Mouse (Mus musculus) intestine, postnatal 0 days (tissue): ENCODE measurements around the gene Chst3. TPM values are rescaled to one million over a fixed set of nuclear protein-coding genes. Genes with fewer than 3 reads are reported as not detected.
"Not testable (repeated sequence)": the region's sequence is repeated elsewhere in the genome, so short reads cannot be mapped to it uniquely, and the experiment has no call there.

ENCODE experiments used
- ATAC-seq: fragments of 200-750 bp; cut with Nextera tagmentation; 2 replicates; pipeline ENCODE4 v1.8.0; 2017; ENCODE audit warnings: mild to moderate bottlenecking, moderate TSS enrichment, moderate library complexity
- H3K27ac ChIP-seq: fragments of 300-500 bp; sonication (generic); 2 replicates; pipeline ENCODE4 v1.5.1; 2014; ENCODE audit warnings: mild to moderate bottlenecking, low read depth, low read length, moderate library complexity
- H3K27me3 ChIP-seq: fragments of 300-500 bp; sonication (generic); replicated peaks from 2 replicates; pipeline ENCODE4 v1.6.1; 2014; ENCODE audit warnings: low read length, mixed read lengths; ENCODE audit not compliant: control insufficient read depth, insufficient read depth
- H3K36me3 ChIP-seq: fragments of 300-500 bp; sonication (generic); 2 replicates; pipeline ENCODE4 v1.6.1; 2014; ENCODE audit warnings: mild to moderate bottlenecking, moderate library complexity; ENCODE audit not compliant: control insufficient read depth, insufficient read depth
- H3K4me1 ChIP-seq: fragments of 300-500 bp; sonication (generic); replicated peaks from 2 replicates; pipeline ENCODE4 v1.6.1; 2014; ENCODE audit warnings: antibody characterized with exemption, low read length, mixed read lengths; ENCODE audit not compliant: control insufficient read depth, insufficient read depth
- H3K4me2 ChIP-seq: fragments of 300-500 bp; sonication (generic); replicated peaks from 2 replicates; pipeline ENCODE4 v1.6.1; 2014; ENCODE audit warnings: low read depth, mild to moderate bottlenecking, moderate library complexity
- H3K4me3 ChIP-seq: fragments of 300-500 bp; sonication (generic); 2 replicates; pipeline ENCODE4 v1.5.1; 2014; ENCODE audit warnings: low read depth, low read length
- H3K9ac ChIP-seq: fragments of 300-500 bp; sonication (generic); 2 replicates; pipeline ENCODE4 v1.6.1; 2014; ENCODE audit warnings: mild to moderate bottlenecking, low read depth, low read length
- H3K9me3 ChIP-seq: fragments of 300-500 bp; sonication (generic); 2 replicates; pipeline ENCODE4 v1.6.1; 2016; ENCODE audit warnings: mixed run types; ENCODE audit not compliant: control insufficient read depth
- CTCF ChIP-seq: sonication (generic); IDR thresholded peaks from 2 replicates; pipeline ENCODE4 v1.5.1; 2016; ENCODE audit warnings: low read depth, mild to moderate bottlenecking, control low read depth, antibody characterized with exemption, moderate library complexity
- WGBS: fragments of 180-500 bp; shearing (Covaris S2); extraction: QIAGEN DNeasy Blood & Tissue Kit; methylation state at CpG from one replicate; pipeline ENCODE4 v1.1.7; 2014; 5-methylcytosine and 5-hydroxymethylcytosine counted together
- polyA plus RNA-seq: library from polyadenylated mRNA; unstranded; fragments of >200 nt; fragmentation: Nextera tagmentation; extraction: Ambion mirVana; gene quantifications from 2 replicates; pipeline ENCODE4 v1.2.1, GENCODE M21; 2015

Chst3 gene
- polyA plus RNA-seq, 1 experiment from 2014 or later = 0.27 TPM

DNA sequence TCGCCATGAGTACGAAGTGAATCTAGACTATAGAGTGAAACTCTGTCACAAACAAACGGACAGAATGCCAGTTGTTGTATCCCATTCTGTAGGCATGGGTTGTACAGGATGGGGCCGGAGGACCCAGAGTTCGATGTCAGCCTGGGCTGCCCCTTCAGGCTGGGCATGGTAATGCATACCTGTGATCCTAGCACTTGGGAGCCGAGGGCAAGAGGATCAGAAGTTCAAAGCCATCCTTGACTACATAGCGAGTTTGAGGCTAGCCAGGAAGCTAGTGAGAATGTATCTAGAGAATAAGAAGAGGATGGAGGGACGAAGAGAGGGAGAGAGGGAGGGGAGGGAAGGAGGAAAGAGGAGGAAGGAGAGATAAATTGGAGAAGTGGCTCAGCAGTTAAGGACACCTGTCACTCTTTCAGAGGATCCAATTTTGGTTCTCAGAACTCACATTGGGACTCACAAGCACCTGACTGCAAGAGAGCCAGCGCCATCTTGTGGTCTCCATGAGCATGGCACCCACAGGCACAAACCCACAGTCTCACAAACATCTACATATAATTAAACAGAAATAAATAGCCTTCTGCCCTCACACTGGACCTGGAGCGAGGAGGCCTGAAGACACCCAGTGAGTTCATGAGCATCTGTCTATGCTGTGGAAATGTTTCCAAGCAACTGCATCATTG is 18.6 kb upstream of the Chst3 start:
- Histone ChIP-seq H3K27ac (no peak overlapping the region), H3K27me3 (no peaks in the 10 kb centered on the region), H3K4me3 (no peak overlapping the region), H3K4me2 (no peak overlapping the region), H3K9me3 (no peaks in the 10 kb centered on the region), H3K4me1 (no peaks in the 10 kb centered on the region), H3K36me3 (no peaks in the 10 kb centered on the region), H3K9ac (no peak overlapping the region)
- no peak for ATAC-seq
- 67% methylated on average over 10 of the region's 10 CpGs for WGBS
- peak; percentile 85 for TF ChIP-seq CTCF

DNA sequence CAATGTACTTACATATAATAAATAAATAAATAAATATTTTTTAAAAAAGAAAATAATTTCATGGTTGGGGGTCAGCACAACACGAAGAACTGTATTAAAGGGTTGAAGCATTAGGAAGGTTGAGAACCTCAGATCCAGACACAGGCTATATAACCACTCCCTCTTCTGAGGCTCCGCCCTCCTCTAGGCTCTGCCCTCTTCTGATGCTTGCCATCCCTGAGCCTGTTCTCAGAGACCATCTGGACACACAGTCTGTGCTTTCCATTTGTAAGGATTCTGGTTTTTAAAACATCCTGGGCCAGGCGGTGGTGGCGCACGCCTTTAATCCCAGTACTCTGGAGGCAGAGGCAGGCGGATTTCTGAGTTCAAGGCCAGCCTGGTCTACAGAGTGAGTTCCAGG is 16.8 kb upstream of the Chst3 start:
- not testable (repeated sequence) for ATAC-seq, H3K4me2 ChIP-seq, H3K36me3 ChIP-seq, H3K4me1 ChIP-seq, H3K9ac ChIP-seq, H3K9me3 ChIP-seq, H3K27me3 ChIP-seq, H3K27ac ChIP-seq, H3K4me3 ChIP-seq
- WGBS = 96% methylated on average over 6 of the region's 6 CpGs

DNA sequence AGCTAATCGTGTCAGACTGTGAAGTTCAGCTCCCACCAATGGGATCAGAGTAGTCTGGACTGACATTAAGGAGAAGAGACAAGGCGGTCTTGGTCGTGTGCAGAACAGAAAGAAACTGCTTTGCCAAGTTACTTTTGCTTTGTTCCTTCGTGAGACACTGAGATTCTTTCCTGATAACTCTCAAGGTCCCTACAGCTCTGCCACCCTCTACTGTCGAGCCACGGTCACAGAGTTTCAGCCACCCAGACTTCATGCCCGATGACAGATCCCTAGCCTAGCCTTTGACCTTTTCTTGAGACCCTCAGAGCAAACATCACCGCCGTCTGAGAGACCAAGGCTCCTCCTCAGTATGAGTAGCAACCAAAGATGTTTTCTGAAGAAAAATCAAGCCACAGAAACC is 14.9 kb upstream of the Chst3 start:
- Histone ChIP-seq H3K9me3 (no peaks in the 10 kb centered on the region), H3K4me2 (no peak overlapping the region), H3K9ac (no peak overlapping the region), H3K4me1 (0 out of 2 replicates have a peak, but pooled peaks cover under 1% of the 10 kb centered on the region), H3K27me3 (no peaks in the 10 kb centered on the region), H3K4me3 (no peak overlapping the region), H3K36me3 (no peaks in the 10 kb centered on the region), H3K27ac (no peak overlapping the region)
- ATAC-seq = no peak
- TF ChIP-seq CTCF = no peak
- 74% methylated on average over 9 of the region's 9 CpGs for WGBS

DNA sequence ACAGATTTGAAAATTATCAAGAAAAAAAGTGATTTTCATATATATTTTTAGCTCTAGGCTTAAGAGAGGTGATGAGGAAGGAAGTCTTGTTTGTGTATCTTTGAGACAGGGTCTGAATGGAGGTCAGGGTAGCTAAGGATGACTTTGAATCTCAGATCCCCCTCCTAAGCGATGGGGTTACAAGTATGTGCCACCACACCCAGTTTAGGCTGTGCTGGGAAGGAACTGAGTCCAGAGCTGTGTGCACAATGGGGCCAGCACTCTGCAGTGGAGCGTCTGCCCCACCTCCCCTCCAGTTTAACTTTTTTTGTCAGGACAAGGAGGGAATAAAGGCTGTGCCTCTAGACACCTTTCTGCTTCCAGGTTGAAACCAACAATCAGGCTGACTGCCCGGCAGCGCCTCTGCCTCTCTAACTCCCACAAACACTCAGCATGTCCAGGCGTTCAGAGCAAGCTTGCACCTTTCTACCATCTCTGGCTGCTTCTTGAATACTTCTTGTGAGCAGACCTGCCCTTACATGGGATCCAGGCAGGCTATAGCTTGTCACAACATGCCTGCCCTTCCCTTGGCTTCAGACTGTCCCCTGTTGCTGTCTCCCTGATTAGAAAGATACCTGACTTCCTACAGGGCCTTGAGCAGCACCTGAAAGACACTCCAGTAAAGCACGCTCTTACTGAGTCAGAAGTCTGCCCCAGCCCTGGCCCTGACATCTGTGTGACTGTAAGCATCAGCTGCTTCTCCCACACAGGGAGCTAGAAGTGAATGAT is 11.4 kb upstream of the Chst3 start:
- no peak overlapping the region for H3K4me2 ChIP-seq
- H3K9ac ChIP-seq = no peak overlapping the region
- H3K4me1 ChIP-seq = peaks cover 5% of the 10 kb centered on the region; the same call in 1 of the 2 replicates
- no peaks in the 10 kb centered on the region for H3K9me3 ChIP-seq
- no peak overlapping the region for H3K27ac ChIP-seq
- no peak for ATAC-seq
- H3K36me3 ChIP-seq = no peaks in the 10 kb centered on the region
- H3K27me3 ChIP-seq = no peaks in the 10 kb centered on the region
- WGBS = 70% methylated on average over 6 of the region's 6 CpGs
- TF ChIP-seq CTCF = no peak
- no peak overlapping the region for H3K4me3 ChIP-seq

DNA sequence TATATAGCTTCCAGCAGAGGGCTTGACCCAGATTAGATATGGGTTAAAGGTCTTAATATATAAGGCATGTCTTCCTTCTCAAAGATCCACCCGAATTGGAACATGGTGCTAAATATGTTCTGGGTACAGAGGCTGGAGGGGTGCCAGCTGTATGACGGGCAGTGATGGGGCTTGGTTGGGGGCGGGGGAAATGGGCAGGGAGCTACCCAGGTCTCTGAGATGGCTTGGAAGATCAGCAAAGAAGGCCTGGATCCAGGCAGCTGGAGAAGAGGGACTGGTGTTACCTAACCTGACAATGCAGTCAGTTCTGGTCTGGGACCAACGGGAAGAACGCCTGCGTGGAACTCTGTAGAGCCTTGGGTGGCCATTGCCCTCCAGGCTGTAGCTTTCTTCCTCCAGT is 10.1 kb upstream of the Chst3 start:
- TF ChIP-seq CTCF = no peak
- H3K4me3 ChIP-seq = no peak overlapping the region
- 81% methylated on average over 6 of the region's 6 CpGs for WGBS
- H3K9me3 ChIP-seq = no peaks in the 10 kb centered on the region
- H3K4me1 ChIP-seq = peaks cover 5% of the 10 kb centered on the region; the same call in 1 of the 2 replicates
- no peak for ATAC-seq
- H3K36me3 ChIP-seq = no peaks in the 10 kb centered on the region
- no peak overlapping the region for H3K4me2 ChIP-seq
- no peak overlapping the region for H3K27ac ChIP-seq
- H3K27me3 ChIP-seq = no peaks in the 10 kb centered on the region
- H3K9ac ChIP-seq = no peak overlapping the region

DNA sequence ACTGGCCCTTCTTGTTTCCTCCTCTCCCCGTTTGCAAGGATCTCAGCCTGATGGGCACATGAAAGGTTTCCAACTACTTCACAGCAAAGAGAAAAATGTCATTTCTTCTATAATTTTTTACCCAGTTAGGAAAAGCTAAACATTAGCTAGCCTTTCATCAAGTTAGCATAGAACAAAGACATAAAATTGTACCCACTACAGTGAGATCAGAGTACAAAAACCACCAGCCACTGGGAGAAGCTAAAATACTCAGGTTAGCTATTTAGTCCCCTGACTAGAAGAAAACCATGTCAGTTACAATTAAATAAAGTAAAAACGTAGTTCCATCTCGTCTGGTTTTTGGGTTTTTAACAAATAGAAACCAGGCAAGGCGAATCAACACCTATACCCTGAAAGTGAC is 8.6 kb upstream of the Chst3 start:
- TF ChIP-seq CTCF = no peak
- no peaks in the 10 kb centered on the region for H3K27me3 ChIP-seq
- H3K36me3 ChIP-seq = no peaks in the 10 kb centered on the region
- H3K27ac ChIP-seq = no peak overlapping the region
- H3K4me3 ChIP-seq = no peak overlapping the region
- H3K9ac ChIP-seq = no peak overlapping the region
- no peak for ATAC-seq
- H3K9me3 ChIP-seq = no peaks in the 10 kb centered on the region
- 76% methylated on average over 4 of the region's 4 CpGs for WGBS
- H3K4me1 ChIP-seq = peaks cover 5% of the 10 kb centered on the region; the same call in 1 of the 2 replicates
- no peak overlapping the region for H3K4me2 ChIP-seq
